Mouse (Mus musculus): Measurements from ENCODE around the gene Myt1. TPM values are rescaled to one million over a fixed set of nuclear protein-coding genes. Genes with fewer than 3 reads are reported as not detected.

The Myt1 gene
- total and polyA plus RNA-seq, 3 experiments = not detected

- H3K9ac ChIP-seq (ENCODE audit: control insufficient read depth, low read depth, low read length, poor library complexity, severe bottlenecking) = no peak overlapping the region
- peaks cover 0 to 5% of the 10 kb centered on the region in 2 experiments; a peak in 3 of 4 replicates for H3K27me3 ChIP-seq (ENCODE audit: control insufficient read depth in 1 of 2, insufficient read depth in 2 of 2, low read length in 2 of 2)
- no peak overlapping the region for H3K27ac ChIP-seq (ENCODE audit: control insufficient read depth, low read depth, low read length)
- H3K9me3 ChIP-seq (replicated peaks; ENCODE audit: insufficient read depth, low read length) = no peaks in the 10 kb centered on the region
- TF ChIP-seq NRF1 (IDR thresholded peaks at IDR 0.05; ENCODE audit: insufficient read depth, low read depth, low read length, poor library complexity, severe bottlenecking) (no peak), ETS1 (IDR thresholded peaks at IDR 0.05; ENCODE audit: low read depth, low read length) (no peak), CTCF (IDR thresholded peaks at IDR 0.05 in 2 of 3, conservative IDR thresholded peaks at IDR 0.05 in 1 of 3; ENCODE audit: control insufficient read depth in 1 of 3, insufficient read depth in 1 of 3, low read depth in 2 of 3, low read length in 3 of 3, poor library complexity in 1 of 3, severe bottlenecking in 1 of 3) (no peak), ELF1 (IDR thresholded peaks at IDR 0.05; ENCODE audit: low read depth, low read length) (no peak), SIN3A (IDR thresholded peaks at IDR 0.05; ENCODE audit: low read length) (no peak)
- H3K79me2 ChIP-seq (ENCODE audit: control insufficient read depth, insufficient read depth, low read length, poor library complexity) = no peaks in the 10 kb centered on the region
- no peaks in the 10 kb centered on the region for H3K4me1 ChIP-seq (ENCODE audit: control insufficient read depth in 1 of 2, insufficient read depth in 2 of 2, low read length in 2 of 2)
- H3K36me3 ChIP-seq (ENCODE audit: control insufficient read depth in 1 of 2, insufficient read depth in 2 of 2, low read length in 2 of 2) = no peaks in the 10 kb centered on the region
- no peak for DNase-seq (ENCODE audit: low read depth, low spot score)
- no peak overlapping the region for H3K4me3 ChIP-seq (ENCODE audit: control insufficient read depth in 1 of 2, insufficient read depth in 1 of 2, low read depth in 2 of 2, low read length in 2 of 2)
These were observed 18.3 kb downstream of the Myt1 start for GRCm38 (mm10) chr2:181781421-181781820.

GRCm38 (mm10) chr2:181787852-181788251, 24.7 kb downstream of the Myt1 start:
- H3K4me3 ChIP-seq (ENCODE audit: control insufficient read depth in 1 of 2, insufficient read depth in 1 of 2, low read depth in 2 of 2, low read length in 2 of 2) = no peak overlapping the region
- no peak for TF ChIP-seq ZNF384 (IDR thresholded peaks at IDR 0.05; ENCODE audit: low read depth, low read length)
- no peak for TF ChIP-seq MXI1 (IDR thresholded peaks at IDR 0.05; ENCODE audit: low read depth, low read length)
- no peak for TF ChIP-seq EP300 (IDR thresholded peaks at IDR 0.05; ENCODE audit: low read depth in 1 of 2, low read length in 2 of 2)
- no peak for TF ChIP-seq RCOR1 (IDR thresholded peaks at IDR 0.05; ENCODE audit: low read depth, low read length)
- no peak for TF ChIP-seq JUND (IDR thresholded peaks at IDR 0.05; ENCODE audit: low read depth, low read length)
- no peak for TF ChIP-seq BHLHE40 (IDR thresholded peaks at IDR 0.05; ENCODE audit: borderline replicate concordance, low read depth, low read length)
- no peak for TF ChIP-seq E2F4 (IDR thresholded peaks at IDR 0.05; ENCODE audit: borderline replicate concordance, low read depth, low read length)
- no peak for TF ChIP-seq MEF2A (IDR thresholded peaks at IDR 0.05; ENCODE audit: extremely low read depth, insufficient replicate concordance, low read depth, low read length, poor library complexity, severe bottlenecking)
- TF ChIP-seq MAZ (IDR thresholded peaks at IDR 0.05; ENCODE audit: low read depth, low read length) = no peak
- H3K4me1 ChIP-seq (ENCODE audit: control insufficient read depth in 1 of 2, insufficient read depth in 2 of 2, low read length in 2 of 2) = no peaks in the 10 kb centered on the region
- DNase-seq (ENCODE audit: low read depth, low spot score) = no peak
- H3K9me3 ChIP-seq (replicated peaks; ENCODE audit: insufficient read depth, low read length) = no peaks in the 10 kb centered on the region
- no peak overlapping the region for H3K27ac ChIP-seq (ENCODE audit: control insufficient read depth, low read depth, low read length)
- H3K79me2 ChIP-seq (ENCODE audit: control insufficient read depth, insufficient read depth, low read length, poor library complexity) = no peaks in the 10 kb centered on the region
- H3K36me3 ChIP-seq (ENCODE audit: control insufficient read depth in 1 of 2, insufficient read depth in 2 of 2, low read length in 2 of 2) = no peaks in the 10 kb centered on the region
- no peak overlapping the region for H3K9ac ChIP-seq (ENCODE audit: control insufficient read depth, low read depth, low read length, poor library complexity, severe bottlenecking)
- H3K27me3 ChIP-seq (ENCODE audit: control insufficient read depth in 1 of 2, insufficient read depth in 2 of 2, low read length in 2 of 2) = peaks cover 2 to 3% of the 10 kb centered on the region in 2 experiments; a peak in 3 of 4 replicates

- no peak overlapping the region for H3K27ac ChIP-seq (ENCODE audit: control insufficient read depth, low read depth, low read length)
- TF ChIP-seq KAT2A (conservative IDR thresholded peaks at IDR 0.05; ENCODE audit: low read depth, low read length) (no peak), TBP (IDR thresholded peaks at IDR 0.05; ENCODE audit: low read depth, low read length) (no peak), ZKSCAN1 (IDR thresholded peaks at IDR 0.05; ENCODE audit: low read depth, low read length) (no peak), ZNF384 (IDR thresholded peaks at IDR 0.05; ENCODE audit: low read depth, low read length) (no peak), ZC3H11A (IDR thresholded peaks at IDR 0.05; ENCODE audit: low read depth, low read length) (no peak), POLR2A (IDR thresholded peaks at IDR 0.05; ENCODE audit: control insufficient read depth in 1 of 2, insufficient read depth in 1 of 2, low read depth in 1 of 2, low read length in 2 of 2, poor library complexity in 1 of 2) (no peak), UBTF (IDR thresholded peaks at IDR 0.05; ENCODE audit: borderline replicate concordance, insufficient read depth, low read depth, low read length) (no peak), NRF1 (IDR thresholded peaks at IDR 0.05; ENCODE audit: insufficient read depth, low read depth, low read length, poor library complexity, severe bottlenecking) (no peak), HCFC1 (IDR thresholded peaks at IDR 0.05; ENCODE audit: low read depth, low read length) (no peak), MAFK (IDR thresholded peaks at IDR 0.05; ENCODE audit: borderline replicate concordance, low read depth, low read length) (no peak), ELF1 (IDR thresholded peaks at IDR 0.05; ENCODE audit: low read depth, low read length) (no peak), CHD2 (IDR thresholded peaks at IDR 0.05; ENCODE audit: low read length) (no peak), CTCF (IDR thresholded peaks at IDR 0.05 in 2 of 3, conservative IDR thresholded peaks at IDR 0.05 in 1 of 3; ENCODE audit: control insufficient read depth in 1 of 3, insufficient read depth in 1 of 3, low read depth in 2 of 3, low read length in 3 of 3, poor library complexity in 1 of 3, severe bottlenecking in 1 of 3) (no peak)
- no peak overlapping the region for H3K9ac ChIP-seq (ENCODE audit: control insufficient read depth, low read depth, low read length, poor library complexity, severe bottlenecking)
These were observed 26.3 kb downstream of the Myt1 start for GRCm38 (mm10) chr2:181789396-181789795.

More at GRCm38 (mm10) chr2:181789396-181789795, 26.3 kb downstream of the Myt1 start:
- H3K79me2 ChIP-seq (ENCODE audit: control insufficient read depth, insufficient read depth, low read length, poor library complexity) = no peaks in the 10 kb centered on the region
- H3K4me1 ChIP-seq (ENCODE audit: control insufficient read depth in 1 of 2, insufficient read depth in 2 of 2, low read length in 2 of 2) = no peaks in the 10 kb centered on the region
- no peak for DNase-seq (ENCODE audit: low read depth, low spot score)
- no peak overlapping the region for H3K4me3 ChIP-seq (ENCODE audit: control insufficient read depth in 1 of 2, insufficient read depth in 1 of 2, low read depth in 2 of 2, low read length in 2 of 2)
- no peaks in the 10 kb centered on the region for H3K36me3 ChIP-seq (ENCODE audit: control insufficient read depth in 1 of 2, insufficient read depth in 2 of 2, low read length in 2 of 2)
- peaks cover 2% of the 10 kb centered on the region in 2 experiments; a peak in 2 of 4 replicates for H3K27me3 ChIP-seq (ENCODE audit: control insufficient read depth in 1 of 2, insufficient read depth in 2 of 2, low read length in 2 of 2)
- H3K9me3 ChIP-seq (replicated peaks; ENCODE audit: insufficient read depth, low read length) = no peaks in the 10 kb centered on the region
